Mouse (Mus musculus): ENCODE measurements around the gene Ppp1r14d.

DNA sequence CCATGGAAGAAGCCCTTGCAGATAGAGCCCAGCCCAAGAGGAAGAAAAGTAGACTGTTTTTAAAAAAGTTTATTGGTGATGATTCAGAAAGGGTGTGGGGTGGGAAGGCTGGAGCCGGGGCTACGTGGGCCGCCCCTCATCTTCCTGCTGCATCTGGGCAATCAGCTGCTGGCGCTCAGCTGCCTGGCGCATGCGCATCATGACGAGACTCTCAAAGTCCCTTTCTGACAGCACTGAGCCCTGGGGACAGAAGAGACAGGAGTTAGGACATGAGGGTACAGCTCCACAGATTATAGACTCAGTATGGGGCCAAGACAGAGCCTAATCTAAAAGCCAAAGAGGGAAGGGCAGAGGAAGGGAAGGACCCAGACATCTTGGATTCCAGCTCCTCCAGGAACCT, 57.3 kb downstream of the Ppp1r14d start:
- no peak for TF ChIP-seq GATA1 (IDR thresholded peaks at IDR 0.05; ENCODE audit: low read length)
- no peak for TF ChIP-seq TAL1 (IDR thresholded peaks at IDR 0.05; ENCODE audit: low read length)

Measured in erythroblast, embryonic 14.5 days (primary cell).